Mouse (Mus musculus): ENCODE results near the gene 9230102O04Rik.

The 9230102O04Rik gene

DNA sequence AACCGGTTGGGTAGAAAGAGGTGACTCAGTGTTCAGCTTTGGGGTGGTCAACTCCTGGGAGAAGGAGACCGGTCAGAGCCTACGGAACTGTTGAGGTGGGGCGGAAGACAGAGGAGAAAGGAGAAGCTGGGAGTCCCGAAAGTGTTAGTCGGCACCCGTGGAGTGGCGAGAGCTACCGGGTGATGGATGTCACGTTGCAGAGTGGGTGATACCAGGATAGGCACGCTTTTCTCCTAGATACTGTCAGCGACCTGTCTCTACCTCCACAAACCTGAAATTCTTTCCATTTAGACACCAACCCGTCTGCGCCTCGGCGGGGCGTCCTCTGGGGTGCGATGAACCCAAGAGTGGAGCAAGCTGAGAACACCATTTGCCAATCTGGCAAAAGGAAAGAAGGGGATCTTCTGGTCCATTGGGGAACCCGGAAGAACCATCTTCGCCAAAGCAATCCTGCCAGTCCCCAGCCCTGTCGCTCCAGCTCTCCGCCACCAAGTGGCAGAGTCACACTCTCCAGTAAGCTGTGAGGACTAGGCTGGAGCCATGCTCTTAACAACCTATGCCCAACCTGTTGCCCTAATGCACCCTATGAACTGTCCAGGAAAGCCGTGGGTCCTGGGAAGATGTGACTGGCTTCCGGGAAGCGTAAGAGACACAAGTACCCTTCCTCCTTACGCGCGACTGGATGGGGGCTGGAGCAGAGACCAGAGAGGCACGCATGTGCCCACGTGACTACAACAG lies at the start of gene 9230102O04Rik:
Gene 9230102O04Rik (minus strand): TSS at position 628 of the 738 bp plus-strand sequence.
- no peak for DNase-seq (ENCODE audit: low spot score)

DNA sequence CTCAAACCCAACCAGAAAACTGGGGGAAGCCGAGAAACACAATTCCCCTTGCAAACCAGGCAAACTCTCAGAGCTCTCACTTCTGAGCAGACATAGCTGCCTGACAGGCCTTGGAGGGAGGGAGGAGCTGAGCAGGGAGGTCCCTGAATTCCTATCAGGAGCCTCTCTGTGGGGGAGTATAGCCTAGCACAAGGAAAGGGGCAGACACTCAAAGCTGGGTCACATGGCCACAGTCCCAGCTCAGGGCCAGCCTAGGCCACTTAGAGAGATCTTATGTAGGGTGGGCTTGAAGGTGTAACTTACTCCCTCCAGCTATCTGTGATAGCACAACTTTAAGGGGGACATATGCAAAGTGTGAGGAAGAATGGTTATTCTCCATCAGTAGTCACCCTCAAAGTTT lies 46.6 kb upstream of the 9230102O04Rik start:
- no peak for DNase-seq (ENCODE audit: low spot score)

DNA sequence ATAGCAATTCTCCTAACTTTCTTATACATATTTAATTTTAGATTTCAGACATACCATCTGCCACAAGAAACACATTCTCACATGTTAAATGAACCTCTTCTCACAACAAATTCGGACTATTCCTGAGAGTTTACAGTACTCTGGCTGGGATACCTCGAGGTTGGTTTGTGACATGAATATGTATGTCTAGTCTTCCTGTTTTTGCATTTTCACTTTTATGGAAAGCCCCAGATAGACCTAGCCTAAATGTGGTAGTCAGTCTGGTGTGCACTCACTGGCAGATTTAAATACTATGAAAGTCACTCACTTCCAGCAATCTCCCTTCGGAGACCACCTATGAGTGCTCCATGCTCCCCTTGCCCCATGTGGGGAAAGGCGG lies 37.6 kb upstream of the 9230102O04Rik start:
- no peak for DNase-seq (ENCODE audit: low spot score)

DNA sequence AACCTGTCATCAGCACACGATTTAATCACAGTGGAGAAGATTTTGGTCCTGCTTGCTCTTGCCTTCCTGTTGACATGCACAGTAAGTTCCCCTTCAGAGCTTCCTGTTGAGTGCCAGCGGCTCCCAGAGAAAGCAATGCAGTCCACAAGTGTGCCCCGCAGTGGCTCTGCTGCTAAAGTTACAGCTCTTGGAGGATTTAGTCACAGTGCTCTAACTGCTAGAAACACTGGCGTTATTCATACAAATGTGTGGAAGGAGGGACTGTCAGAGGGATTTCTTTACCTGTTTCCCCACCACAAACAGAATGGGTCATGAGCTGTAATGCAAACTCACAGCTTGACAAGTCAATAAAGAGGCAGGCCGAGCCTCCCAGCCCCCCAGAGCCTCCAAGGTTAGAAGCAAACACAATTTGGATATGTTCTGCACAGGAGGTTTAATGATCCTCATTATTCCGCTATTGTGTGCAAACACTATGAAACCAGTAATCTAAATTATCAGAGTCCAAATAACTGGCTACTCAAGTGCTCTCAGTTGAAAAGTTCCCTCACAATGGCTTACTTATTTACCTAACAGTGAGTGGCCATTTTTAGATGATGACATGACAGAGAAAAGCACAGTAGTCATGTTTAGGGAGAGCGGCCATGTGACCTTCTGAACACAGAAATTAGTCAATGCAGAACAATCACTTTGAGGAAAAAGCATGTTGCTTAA lies 37.0 kb upstream of the 9230102O04Rik start:
- DNase-seq (ENCODE audit: low spot score): no peak

DNA sequence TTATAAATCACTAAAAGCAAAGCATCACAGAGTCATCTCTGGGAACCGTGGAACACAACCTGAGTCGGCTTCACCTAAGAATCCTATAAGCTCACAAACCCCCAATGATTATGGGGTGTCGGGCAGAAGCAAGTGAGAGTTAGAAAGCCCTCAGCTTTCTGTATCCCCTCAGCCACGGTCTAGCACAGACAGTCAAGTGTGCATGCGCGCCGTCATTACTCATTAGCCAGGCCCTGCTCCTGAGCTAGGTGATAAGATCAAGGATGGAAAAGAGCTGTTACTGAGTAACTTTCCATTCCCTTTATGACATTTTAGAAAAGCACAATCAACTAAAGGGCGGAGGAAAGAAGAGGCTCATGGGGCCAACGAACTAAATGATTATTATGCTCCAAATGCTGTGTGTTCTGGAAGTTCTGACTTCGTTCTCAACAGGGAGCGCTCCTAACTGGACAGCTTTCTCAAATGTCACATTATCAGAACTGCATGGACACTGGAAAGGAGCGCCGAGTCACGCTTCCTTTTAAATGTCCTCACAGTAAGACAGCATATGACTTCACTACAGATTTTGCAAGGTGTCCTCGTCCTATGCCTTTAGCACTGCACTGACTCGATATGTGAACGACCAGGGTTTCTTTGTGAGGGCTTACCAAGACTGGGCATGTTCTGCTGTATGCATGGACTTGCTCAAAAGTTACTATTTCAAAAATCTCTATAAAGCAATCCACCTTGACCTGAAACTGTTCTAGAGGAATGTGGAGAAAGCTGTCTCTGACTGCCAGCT lies 29.5 kb upstream of the 9230102O04Rik start:
- DNase-seq (ENCODE audit: low spot score): no peak

DNA sequence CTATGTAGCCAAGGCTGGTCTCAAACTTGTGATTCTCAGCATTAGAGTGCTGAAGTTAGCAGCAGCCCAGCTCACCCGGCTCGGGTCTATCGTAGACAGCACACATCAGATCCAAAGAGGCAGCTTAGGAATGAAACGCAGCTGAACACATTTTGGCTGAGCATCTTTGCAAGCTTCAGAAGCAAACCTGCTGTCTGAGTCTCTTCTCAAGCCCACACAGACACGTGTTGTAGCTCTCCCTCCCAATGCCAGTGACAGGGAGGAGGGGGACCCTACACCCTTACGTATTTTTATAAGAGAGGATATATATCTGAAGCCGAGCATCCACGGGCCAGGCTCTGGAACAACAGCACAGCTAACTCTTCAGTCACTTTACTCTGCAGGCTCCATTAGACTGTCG lies 28.3 kb upstream of the 9230102O04Rik start:
- no peak for DNase-seq (ENCODE audit: low spot score)

DNA sequence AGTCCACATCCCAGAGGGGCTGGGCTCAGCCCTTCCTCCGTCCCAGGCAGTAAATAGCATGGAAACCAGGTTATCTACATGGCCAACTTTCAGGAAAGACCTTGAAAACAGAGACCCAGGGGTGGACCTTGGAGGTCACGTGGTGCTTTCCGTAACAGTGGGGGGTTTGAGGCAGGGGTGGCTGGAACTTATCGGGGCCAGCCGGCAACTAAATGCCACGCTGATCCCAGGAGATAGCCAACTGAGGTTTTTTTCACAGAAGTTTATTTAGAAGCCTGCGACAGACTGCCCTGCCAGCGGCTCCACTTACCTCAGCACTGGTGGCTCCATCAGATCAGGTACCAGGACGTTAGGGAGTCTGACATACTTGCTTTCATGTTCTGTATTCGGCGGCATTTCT lies 16.7 kb upstream of the 9230102O04Rik start:
- no peak for DNase-seq (ENCODE audit: low spot score)

DNA sequence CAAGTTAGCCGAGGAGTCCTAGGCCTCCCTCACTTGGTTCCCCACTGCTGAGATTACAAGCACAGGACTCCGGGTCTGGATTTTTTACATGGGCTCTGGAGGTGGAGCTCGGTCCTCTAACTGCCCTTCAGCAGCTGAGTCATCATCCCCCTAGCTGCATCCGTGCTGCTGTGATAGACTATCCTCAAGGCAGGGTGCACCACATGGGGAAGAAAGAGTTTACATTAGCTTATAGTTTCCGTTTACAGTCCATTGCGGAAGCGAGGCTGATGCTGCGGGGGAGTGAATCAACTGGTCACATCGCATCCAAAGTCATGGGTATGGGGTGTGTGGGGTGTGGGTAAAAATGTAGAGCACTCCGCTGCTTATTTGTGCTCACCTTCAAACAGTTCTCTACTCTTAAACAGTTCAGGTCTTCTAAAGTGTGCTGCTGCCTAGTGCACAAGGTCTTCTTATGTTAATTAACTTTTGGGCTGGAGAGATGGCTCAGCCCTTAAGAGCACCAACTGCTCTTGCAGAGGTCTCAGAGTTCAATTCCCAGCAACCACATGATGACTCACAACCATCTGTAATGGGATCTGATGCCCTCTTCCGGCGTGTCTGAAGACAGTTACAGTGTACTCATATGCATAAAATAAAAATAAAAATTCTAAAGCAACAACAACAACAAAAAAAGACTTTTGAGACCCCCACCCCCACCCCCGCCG lies 14.7 kb upstream of the 9230102O04Rik start:
- no peak for DNase-seq (ENCODE audit: low spot score)

DNA sequence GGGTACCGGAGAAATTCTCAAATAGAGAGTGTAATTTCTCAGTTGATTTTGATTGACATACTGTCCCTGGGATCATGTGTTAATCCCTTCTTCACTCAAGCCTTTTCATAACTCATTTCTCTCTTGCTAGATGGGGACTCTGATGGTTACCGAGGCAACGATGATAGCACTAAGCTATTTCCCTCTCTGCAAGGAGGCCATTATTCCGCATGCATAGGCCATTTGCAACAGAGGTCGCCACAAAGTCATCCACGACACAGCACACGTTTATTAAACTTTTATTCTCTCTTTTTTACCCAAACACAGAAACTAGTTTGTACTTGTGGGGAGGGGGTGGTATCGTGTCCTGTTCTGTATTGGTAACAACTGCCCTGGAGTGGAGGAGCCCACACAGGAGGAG lies 8.5 kb upstream of the 9230102O04Rik start:
- no peak for DNase-seq (ENCODE audit: low spot score)

DNA sequence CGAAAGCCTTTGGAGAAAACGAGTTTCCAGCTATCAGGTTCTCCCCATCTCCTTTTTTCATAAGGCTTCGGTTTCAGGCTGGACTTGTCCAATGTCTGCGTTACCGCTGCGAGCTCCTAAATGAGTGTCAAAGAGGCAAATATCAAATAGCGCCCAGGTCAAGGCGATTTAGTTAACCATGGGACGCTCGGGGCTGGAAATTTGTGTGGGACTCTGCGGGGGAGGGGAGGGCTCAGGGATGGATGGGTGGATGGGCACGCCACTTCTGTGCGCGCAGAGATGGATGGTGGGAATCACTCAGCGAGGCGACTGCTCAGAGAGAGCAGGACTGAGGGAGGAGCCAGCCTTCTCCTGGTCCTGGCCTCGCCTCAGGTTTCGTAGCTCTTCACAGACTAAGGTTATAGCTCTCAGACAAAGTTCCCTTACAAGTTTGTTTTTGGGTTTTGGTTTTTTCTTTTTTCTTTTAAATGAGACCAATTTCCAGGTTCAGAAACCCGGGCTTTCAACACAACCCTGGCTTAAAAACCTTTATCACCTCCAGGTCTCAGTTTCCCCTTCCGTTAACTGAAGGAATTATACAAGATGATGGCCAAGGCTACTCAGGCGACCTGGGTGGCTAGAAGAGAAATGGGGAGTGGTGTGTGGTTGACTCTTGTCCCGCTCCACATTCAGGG lies 6.9 kb upstream of the 9230102O04Rik start:
- no peak for DNase-seq (ENCODE audit: low spot score)

DNA sequence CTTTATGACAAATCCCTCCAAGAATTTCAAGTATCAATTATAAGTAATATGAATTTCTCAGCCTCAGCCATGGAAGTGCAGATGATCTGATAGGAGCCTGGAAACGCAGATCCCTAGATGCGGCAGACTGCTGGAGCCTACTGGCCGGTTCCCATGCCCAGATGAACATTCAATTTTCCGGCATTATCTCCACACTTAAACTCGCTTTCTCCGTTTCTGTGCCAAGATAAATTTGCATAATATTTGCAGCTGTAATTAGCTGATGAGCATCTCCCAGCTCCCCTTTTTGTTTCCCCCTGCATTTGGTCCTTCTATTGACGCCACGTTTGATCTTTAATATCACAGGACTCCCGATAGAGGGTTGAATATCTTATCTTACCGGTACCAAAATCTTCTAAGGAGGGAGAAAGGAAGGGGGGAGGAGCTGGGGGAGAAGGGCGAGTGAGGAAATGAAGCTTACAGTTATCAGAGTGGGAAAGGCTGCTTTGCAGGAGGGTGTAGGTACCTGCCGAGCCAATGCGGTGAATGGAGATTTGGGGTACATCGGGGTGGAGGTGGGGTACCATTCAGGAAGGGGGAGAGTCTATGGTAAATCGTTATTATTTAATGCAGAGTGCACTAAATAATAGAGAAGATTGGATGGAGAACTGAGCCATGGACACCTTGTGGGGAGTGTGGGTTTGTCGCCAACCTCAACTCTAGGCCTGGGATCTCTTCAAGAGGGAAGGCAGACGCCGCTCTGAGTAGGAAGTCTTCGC lies 5.7 kb upstream of the 9230102O04Rik start:
- DNase-seq (ENCODE audit: low spot score): no peak

DNA sequence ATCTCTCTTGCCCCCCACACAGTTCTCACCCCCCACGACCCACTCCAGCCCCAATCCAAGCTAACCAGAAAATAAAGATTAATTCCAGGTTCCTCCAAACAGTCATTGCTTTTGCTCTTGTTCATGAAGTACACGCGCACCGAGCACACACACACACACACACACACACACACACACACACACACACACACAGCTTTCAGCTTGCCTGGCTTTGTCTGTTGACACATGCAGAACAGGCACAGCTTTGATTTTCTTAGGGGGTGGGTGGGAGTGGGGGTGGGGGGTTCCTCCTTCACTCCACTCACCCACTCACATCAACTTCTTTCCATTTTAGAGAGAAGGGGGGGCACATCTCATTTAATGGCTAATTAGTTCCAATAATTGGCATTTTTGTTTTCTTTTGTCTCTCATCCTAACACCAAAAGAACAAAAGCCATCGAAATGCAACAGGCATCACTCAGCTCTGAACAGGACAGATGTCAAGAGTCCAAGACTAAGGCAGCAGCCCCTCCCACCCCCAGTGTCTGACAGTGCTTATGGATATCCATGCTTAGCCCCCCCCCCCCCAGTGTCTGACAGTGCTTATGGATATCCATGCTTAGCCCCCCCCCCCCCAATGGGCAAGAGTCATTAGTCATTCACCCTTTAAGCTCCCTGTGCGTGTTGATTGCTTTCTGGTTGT lies 4.1 kb upstream of the 9230102O04Rik start:
- DNase-seq (ENCODE audit: low spot score): no peak

DNA sequence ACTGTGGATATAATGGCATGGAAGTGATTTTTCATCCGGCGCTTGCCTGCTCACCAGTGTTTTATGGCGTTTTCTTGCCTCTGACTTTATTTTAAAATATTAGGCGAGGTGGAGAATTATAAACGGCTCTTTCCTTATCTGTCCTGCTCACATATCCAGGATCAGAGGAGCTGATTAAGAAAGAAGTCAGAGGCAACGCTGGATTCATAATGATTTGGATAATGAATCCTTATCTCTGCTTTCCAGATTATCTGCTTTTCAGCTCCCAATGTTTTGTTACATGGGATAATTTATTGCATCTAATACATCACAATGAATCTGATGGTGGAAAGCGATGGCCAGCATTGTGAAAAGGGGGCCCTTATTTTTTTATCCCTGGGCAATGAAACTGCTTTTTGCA lies 3.2 kb upstream of the 9230102O04Rik start:
- no peak for DNase-seq (ENCODE audit: low spot score)

DNA sequence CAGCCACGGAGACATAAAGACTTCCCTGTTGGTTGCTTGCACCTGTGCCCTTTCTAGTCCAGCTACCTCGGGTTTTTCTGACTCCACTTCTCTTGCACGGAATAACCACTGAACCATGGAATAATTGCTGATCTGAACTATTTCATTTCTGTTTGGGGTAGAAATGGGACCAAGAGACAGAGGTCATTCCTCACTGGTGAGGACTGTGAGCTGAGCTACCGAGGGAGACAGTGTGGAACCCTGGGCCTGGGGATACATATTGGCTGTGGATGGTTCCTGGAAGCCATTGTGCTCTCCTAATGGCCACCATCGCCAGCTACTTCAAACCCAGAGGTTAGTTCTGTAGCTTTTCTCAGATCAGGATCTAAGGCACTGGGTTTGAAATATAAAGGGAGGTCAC lies 1.6 kb upstream of the 9230102O04Rik start:
- DNase-seq (ENCODE audit: low spot score): no peak

DNA sequence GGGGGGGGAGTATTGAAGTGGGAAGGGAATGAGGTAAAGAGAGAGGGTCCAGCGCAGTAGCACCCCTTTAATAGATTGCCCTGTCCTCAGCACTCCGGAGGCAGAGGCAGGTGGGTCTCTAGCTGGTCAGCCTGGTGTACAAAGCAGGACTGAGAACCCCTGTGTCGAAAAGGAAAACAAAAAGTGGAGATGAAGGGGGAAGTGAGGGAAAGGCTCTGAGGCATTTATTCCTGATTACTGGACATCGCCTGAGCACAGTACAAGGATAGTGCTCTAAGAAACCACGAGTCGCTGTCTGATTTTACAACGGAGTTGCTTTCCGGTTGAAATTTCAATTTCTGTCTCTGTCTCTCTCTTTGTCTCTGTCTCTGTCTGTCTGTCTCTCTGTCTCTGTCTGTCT lies 911 bp upstream of the 9230102O04Rik start:
- DNase-seq (ENCODE audit: low spot score): no peak

DNA sequence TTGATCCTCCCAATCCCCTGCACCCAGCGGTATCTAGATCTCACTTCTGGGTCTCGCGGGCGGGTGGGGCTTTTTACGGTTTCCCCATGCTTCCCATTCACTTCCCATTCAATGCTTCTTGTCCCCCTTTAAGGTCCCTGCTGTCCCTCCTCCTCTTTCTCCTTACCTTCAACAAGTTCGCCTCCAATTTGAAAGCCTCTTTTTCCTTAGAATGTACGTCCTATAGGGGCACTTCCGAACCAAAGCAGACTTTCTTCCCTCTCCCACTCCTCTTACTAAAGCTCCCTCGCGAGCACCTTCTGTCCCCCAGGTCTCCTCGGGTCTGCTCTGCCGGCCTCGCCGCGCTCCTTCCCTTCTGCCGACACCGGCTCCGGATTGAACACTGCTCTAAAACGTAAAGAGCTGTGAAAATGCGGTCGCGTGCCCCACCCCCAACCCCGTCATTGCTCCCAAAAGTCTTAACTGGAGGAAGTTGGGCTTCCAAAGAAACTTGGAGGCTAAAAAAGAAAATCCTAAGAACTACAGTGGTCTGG lies 377 bp upstream of the 9230102O04Rik start, which contains the start of gene Gata3:
Gene Gata3 (minus strand): TSS at position 384 of the 533 bp plus-strand sequence.
- DNase-seq (ENCODE audit: low spot score): no peak

DNA sequence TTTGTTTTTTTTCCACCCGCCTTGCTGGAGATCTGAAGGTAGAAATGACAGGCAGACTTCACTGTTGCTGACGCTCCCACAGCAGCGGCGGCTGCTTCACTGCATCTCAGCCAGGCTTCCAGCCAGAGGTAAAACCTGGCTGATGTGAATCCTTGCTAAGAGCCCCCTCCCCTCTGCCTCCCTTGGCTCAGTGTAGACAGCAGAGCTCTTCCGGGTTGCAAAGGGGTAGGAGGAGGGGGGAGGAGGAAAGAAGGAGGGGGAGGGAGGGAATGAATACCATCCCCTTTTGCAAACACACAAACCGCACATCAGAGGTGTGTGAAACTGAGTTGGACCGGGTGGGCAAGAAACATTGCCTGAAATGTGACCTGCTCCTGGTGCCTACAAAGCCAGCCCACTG lies 1.7 kb downstream of the 9230102O04Rik start:
- no peak for DNase-seq (ENCODE audit: low spot score)

DNA sequence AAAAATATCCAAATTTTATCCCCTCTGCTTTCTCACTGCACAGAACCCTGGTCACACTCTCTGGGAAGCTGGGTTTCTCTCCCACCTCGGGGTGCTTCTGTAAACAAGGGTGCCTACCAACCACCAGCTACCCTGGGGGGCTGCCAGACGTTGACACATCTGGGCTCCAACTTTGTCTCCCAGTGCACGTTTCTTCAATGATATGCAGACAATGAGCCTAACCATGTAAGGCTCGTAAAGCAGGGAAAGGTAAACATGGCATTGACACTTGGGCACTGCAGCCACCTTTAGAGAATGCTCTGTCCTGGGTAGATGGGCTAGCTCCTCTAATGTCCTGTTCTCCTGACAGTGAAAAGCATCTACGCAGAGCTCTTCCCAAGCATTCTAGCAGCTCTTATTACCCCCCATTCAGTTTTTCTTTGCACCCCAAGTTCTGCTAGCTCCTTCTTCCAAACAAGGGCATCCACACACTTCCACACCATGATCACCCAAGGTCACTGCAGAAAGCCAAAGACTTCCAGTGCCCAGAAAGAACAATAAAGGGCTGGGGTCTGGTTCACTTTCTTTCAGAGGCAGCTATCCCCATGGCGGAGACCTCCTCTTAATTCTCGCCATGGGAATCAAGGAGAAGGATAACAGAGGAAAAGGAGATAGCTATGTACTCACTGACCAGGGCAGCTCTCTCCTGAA lies 2.3 kb downstream of the 9230102O04Rik start:
- DNase-seq (ENCODE audit: low spot score): no peak

DNA sequence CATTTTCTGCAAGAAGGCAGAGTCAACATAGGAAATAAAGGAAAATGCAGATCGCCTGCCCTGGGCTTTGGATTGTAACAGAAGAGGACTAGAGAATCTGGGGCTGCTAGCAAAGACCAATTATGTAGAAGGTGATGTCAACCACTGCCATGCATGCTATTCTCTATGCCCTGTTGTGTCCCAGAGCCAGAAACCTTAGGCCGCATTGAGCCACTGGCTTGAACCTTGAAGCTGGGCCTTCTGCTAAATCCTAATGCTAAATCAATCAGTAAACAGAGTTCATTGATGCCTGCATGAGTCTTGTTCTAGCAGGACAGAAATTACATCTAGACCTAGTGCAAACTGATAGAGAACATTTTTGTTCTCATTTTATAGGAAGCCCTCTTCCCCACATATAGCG lies 3.3 kb downstream of the 9230102O04Rik start:
- DNase-seq (ENCODE audit: low spot score): no peak

Data from spleen, adult 12 weeks (tissue).